Mouse (Mus musculus) embryonic facial prominence, embryonic 12.5 days (tissue): ENCODE measurements around the gene Ralgapb. TPM values are rescaled to one million over a fixed set of nuclear protein-coding genes. Genes with fewer than 3 reads are reported as not detected.
A peak's percentile ranks its signal among the peaks of the same experiment; 100 is the strongest.

Source experiments
- ATAC-seq: fragments of 200-750 bp; cut with Nextera tagmentation; 2 replicates; pipeline ENCODE4 v1.8.0; 2017; ENCODE audit not compliant: insufficient number of reproducible peaks, insufficient read depth, low FRiP score, low TSS enrichment
- H3K27ac ChIP-seq: fragments of 300-500 bp; sonication (generic); 2 replicates; pipeline ENCODE4 v1.5.1; 2016; ENCODE audit warnings: mild to moderate bottlenecking
- H3K27me3 ChIP-seq: fragments of 300-500 bp; sonication (generic); 2 replicates; pipeline ENCODE4 v1.6.1; 2016; ENCODE audit warnings: mild to moderate bottlenecking, moderate library complexity
- H3K36me3 ChIP-seq: fragments of 300-500 bp; sonication (generic); 2 replicates; pipeline ENCODE4 v1.6.1; 2016; ENCODE audit warnings: mild to moderate bottlenecking
- H3K4me1 ChIP-seq: fragments of 300-500 bp; sonication (generic); 2 replicates; pipeline ENCODE4 v1.6.1; 2016
- H3K4me2 ChIP-seq: fragments of 300-500 bp; sonication (generic); replicated peaks from 2 replicates; pipeline ENCODE4 v1.6.1; 2016; ENCODE audit warnings: mild to moderate bottlenecking, moderate library complexity
- H3K4me3 ChIP-seq: fragments of 300-500 bp; sonication (generic); 2 replicates; pipeline ENCODE4 v1.5.1; 2016; ENCODE audit warnings: mild to moderate bottlenecking
- H3K9ac ChIP-seq: fragments of 300-500 bp; sonication (generic); 2 replicates; pipeline ENCODE4 v1.6.1; 2016; ENCODE audit warnings: mild to moderate bottlenecking, moderate library complexity
- H3K9me3 ChIP-seq: fragments of 300-500 bp; sonication (generic); 2 replicates; pipeline ENCODE4 v1.6.1; 2016; ENCODE audit warnings: mild to moderate bottlenecking, moderate library complexity
- WGBS: fragments of 180-500 bp; shearing (Covaris S2); methylation state at CpG from one replicate; pipeline ENCODE4 v1.1.7; 2016; 5-methylcytosine and 5-hydroxymethylcytosine counted together
- polyA plus RNA-seq: library from polyadenylated mRNA; unstranded; fragments of >200 nt; fragmentation: Nextera tagmentation; extraction: Ambion mirVana; gene quantifications from 2 replicates; pipeline ENCODE4 v1.2.1, GENCODE M21; 2016

The Ralgapb gene
- polyA plus RNA-seq, 1 experiment from 2014 or later, result 21.4 TPM

GRCm38 (mm10) chr2:158524129-158524860, 114.6 kb downstream of the Ralgapb start:
- no peak overlapping the region for H3K9ac ChIP-seq
- no peaks in the 10 kb centered on the region for H3K27me3 ChIP-seq
- 80% methylated on average over 16 of the region's 16 CpGs for WGBS
- no peaks in the 10 kb centered on the region for H3K4me1 ChIP-seq
- no peaks in the 10 kb centered on the region for H3K36me3 ChIP-seq
- no peak overlapping the region for H3K27ac ChIP-seq
- no peak overlapping the region for H3K4me2 ChIP-seq
- H3K9me3 ChIP-seq, result no peaks in the 10 kb centered on the region
- ATAC-seq, result no peak
- no peak overlapping the region for H3K4me3 ChIP-seq

- Histone ChIP-seq H3K36me3 (no peaks in the 10 kb centered on the region), H3K9me3 (peaks cover 4% of the 10 kb centered on the region; the same call in 1 of the 2 replicates), H3K27me3 (no peaks in the 10 kb centered on the region), H3K4me1 (no peaks in the 10 kb centered on the region), H3K27ac (no peak overlapping the region), H3K4me3 (no peak overlapping the region), H3K9ac (no peak overlapping the region), H3K4me2 (no peak overlapping the region)
- 0 out of 2 replicates have a peak, but pooled peaks have one; percentile 41 for ATAC-seq
- 6% methylated on average over 4 of the region's 4 CpGs for WGBS
These were observed 124.4 kb downstream of the Ralgapb start for GRCm38 (mm10) chr2:158534090-158534489.

GRCm38 (mm10) chr2:158534559-158534958, 124.9 kb downstream of the Ralgapb start:
- no peak for ATAC-seq
- no peak overlapping the region for H3K9ac ChIP-seq
- H3K4me2 ChIP-seq, result no peak overlapping the region
- H3K36me3 ChIP-seq, result no peaks in the 10 kb centered on the region
- 74% methylated on average over 8 of the region's 8 CpGs for WGBS
- H3K4me3 ChIP-seq, result no peak overlapping the region
- no peaks in the 10 kb centered on the region for H3K4me1 ChIP-seq
- H3K9me3 ChIP-seq, result peaks cover 4% of the 10 kb centered on the region; the same call in 1 of the 2 replicates
- H3K27ac ChIP-seq, result no peak overlapping the region
- no peaks in the 10 kb centered on the region for H3K27me3 ChIP-seq

GRCm38 (mm10) chr2:158539433-158540305, 130.0 kb downstream of the Ralgapb start:
- Histone ChIP-seq H3K4me3 (0 out of 2 replicates have a peak overlapping the region, but pooled peaks have one; percentile 15), H3K36me3 (no peaks in the 10 kb centered on the region), H3K4me1 (no peaks in the 10 kb centered on the region), H3K27me3 (peaks cover 4% of the 10 kb centered on the region; the same call in 1 of the 2 replicates), H3K4me2 (peak overlapping the region; percentile 36), H3K27ac (no peak overlapping the region), H3K9ac (no peak overlapping the region), H3K9me3 (no peaks in the 10 kb centered on the region)
- no peak for ATAC-seq
- WGBS, result 57% methylated on average over 24 of the region's 24 CpGs

- no peaks in the 10 kb centered on the region for H3K4me1 ChIP-seq
- no peak for ATAC-seq
- 55% methylated on average over 4 of the region's 4 CpGs for WGBS
- H3K4me3 ChIP-seq, result no peak overlapping the region
- no peak overlapping the region for H3K4me2 ChIP-seq
- no peak overlapping the region for H3K27ac ChIP-seq
- H3K36me3 ChIP-seq, result no peaks in the 10 kb centered on the region
- no peak overlapping the region for H3K9ac ChIP-seq
- H3K27me3 ChIP-seq, result peaks cover 4% of the 10 kb centered on the region; the same call in 1 of the 2 replicates
- no peaks in the 10 kb centered on the region for H3K9me3 ChIP-seq
These were observed 131.6 kb downstream of the Ralgapb start for GRCm38 (mm10) chr2:158541286-158541685.

GRCm38 (mm10) chr2:158545266-158545665, 135.6 kb downstream of the Ralgapb start:
- 78% methylated on average over 2 of the region's 2 CpGs for WGBS
- ATAC-seq, result no peak
- no peaks in the 10 kb centered on the region for H3K36me3 ChIP-seq
- no peak overlapping the region for H3K4me3 ChIP-seq
- no peak overlapping the region for H3K9ac ChIP-seq
- H3K4me1 ChIP-seq, result no peaks in the 10 kb centered on the region
- no peak overlapping the region for H3K4me2 ChIP-seq
- H3K9me3 ChIP-seq, result no peaks in the 10 kb centered on the region
- H3K27me3 ChIP-seq, result peaks cover 11% of the 10 kb centered on the region
- no peak overlapping the region for H3K27ac ChIP-seq

- H3K9ac ChIP-seq, result 0 out of 2 replicates have a peak overlapping the region, but pooled peaks have one; percentile 47
- no peaks in the 10 kb centered on the region for H3K9me3 ChIP-seq
- no peak; the same call in 1 of the 2 replicates for ATAC-seq
- WGBS, result 3% methylated on average over 17 of the region's 17 CpGs
- no peaks in the 10 kb centered on the region for H3K4me1 ChIP-seq
- H3K27ac ChIP-seq, result no peak overlapping the region
- peaks cover 21% of the 10 kb centered on the region for H3K27me3 ChIP-seq
- no peak overlapping the region for H3K4me3 ChIP-seq
- H3K36me3 ChIP-seq, result no peaks in the 10 kb centered on the region
- peak overlapping the region; percentile 33; the same call in 1 of the 2 replicates for H3K4me2 ChIP-seq
These were observed 137.1 kb downstream of the Ralgapb start for GRCm38 (mm10) chr2:158546751-158547150.

Other genes starting within 250 kb of the Ralgapb start
- gene D630003M21Rik, start 180.6 kb upstream of the Ralgapb start, polyA plus RNA-seq, result 5.9 and 6.2 TPM in 2 replicates
- gene Bpi, start 151.8 kb upstream of the Ralgapb start, polyA plus RNA-seq, result not detected in 2 replicates
- 4.2 and 4.6 TPM in 2 replicates for gene Lbp, start 103.4 kb upstream of the Ralgapb start, polyA plus RNA-seq
- gene Snhg11, start 34.2 kb upstream of the Ralgapb start, polyA plus RNA-seq, result 18.7 and 25.2 TPM in 2 replicates
- not detected in 2 replicates for gene Adig, start 92.8 kb downstream of the Ralgapb start, polyA plus RNA-seq
- 0.18 and 0.26 TPM in 2 replicates for gene Arhgap40, start 102.9 kb downstream of the Ralgapb start, polyA plus RNA-seq
- gene Slc32a1, start 200.9 kb downstream of the Ralgapb start, polyA plus RNA-seq, result not detected in 2 replicates
- gene Actr5, start 215.0 kb downstream of the Ralgapb start, polyA plus RNA-seq, result 20.9 and 23.1 TPM in 2 replicates